Mouse (Mus musculus) layer of hippocampus, adult 9-11 months (tissue): ENCODE data around the gene Ebp.

Experiments used
- DNase-seq: peaks from one replicate; pipeline ENCODE4 v3.0.0; 2022

Ebp gene

GRCm38 (mm10) chrX:8193419-8193723, at the start of gene Ebp:
Gene Ebp, minus strand, starts transcription at chrX:8193512.
- DNase-seq = peak; percentile 81

GRCm38 (mm10) chrX:8238804-8239395, 45.6 kb upstream of the Ebp start:
- no peak for DNase-seq

DNA sequence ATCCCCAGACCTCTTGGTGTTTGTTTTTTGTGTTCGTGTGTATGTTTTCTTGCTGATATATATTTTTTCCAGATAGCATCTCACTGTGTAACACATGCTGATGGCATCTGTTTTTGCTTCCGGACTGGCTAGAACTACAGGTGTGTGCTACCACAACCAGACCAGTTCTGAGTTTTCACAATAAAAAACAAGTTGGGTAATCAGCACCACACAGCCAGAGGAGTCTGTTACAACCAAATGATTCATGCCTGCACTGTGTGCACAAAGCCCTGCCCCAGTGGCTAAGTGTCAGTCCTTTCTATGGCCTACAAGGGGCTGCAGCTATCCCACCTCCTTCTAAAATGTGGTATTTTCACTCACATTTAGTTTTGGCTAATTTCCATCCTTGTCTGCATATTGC, 43.4 kb upstream of the Ebp start:
- DNase-seq = no peak

DNA sequence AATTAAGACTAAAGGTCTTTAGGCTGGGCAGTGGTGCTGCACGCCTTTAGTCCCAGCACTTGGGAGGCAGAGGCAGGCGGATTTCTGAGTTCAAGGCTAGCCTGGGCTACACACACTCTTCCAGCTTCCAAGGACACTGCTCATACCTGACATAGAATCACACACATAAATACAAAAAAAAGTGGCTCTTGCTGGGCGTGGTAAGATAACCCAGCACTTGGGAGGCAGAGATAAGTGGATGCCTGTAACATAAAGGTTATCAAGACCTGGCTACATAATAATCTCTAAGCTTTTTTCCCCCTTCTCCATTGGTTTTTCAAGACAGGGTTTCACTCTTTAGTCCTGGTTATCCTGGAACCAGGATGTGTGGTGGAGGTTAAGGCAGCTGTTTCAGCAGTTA, 40.3 kb upstream of the Ebp start:
- DNase-seq = no peak

- DNase-seq = no peak
Measured at GRCm38 (mm10) chrX:8230272-8230671, 37.0 kb upstream of the Ebp start.

DNA sequence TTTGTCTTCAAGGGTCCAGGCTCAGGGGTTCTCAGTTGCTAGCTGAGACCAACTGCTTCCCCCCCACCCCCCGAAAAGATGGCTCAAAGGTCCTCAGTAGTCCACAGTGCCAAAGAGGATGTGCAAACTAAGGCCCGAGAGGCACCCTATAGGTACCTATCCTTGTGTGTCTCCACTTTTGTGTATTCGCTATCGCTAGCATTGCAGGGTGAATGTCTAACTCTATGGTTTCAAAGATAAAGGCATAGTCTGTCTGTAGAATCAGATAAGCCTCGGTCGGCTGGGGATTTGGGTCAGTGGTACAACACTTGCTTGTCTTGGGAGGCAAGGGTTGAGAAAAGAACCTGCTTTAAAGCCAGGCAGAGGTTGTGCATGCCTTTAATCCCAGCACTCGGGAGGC, 30.2 kb upstream of the Ebp start:
- no peak for DNase-seq

DNA sequence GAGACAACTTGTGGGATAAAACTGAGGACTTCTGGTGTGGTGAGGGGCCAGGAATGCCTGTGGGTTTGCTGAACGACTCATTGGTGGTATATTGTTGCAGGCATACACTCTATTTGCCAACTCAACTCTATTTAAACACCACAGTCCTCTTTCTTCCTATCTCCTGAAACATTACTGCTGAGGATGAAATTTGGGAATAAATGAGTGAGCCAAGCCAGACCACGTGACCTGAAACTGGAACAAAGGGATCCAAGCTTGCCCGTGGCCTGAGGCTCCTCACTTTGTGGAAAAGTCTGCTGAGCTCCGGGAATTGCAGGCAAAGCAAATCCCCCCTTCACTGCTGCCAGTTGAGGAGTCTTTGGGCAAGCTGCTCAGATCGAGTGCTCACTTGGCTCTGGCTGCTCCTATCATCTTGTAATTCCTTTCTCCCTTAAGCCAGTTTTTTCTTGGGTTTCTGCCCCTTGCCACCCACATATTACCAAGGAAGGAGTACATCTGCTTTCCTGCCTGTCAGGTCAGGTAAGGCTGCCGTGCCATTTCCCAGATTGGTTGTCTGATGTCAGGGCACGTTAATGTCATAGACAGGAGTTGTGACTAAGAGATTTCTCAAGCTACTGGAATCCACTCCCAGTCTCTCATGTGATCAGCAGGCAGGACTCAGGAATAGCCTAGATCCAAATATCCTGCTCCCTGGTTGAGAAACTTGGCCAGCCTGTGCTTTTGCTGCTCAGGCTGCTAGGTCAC, 29.5 kb upstream of the Ebp start:
- peak; percentile 15 for DNase-seq

- peak; percentile 73 for DNase-seq
Measured at GRCm38 (mm10) chrX:8222296-8222677, 29.0 kb upstream of the Ebp start.

DNA sequence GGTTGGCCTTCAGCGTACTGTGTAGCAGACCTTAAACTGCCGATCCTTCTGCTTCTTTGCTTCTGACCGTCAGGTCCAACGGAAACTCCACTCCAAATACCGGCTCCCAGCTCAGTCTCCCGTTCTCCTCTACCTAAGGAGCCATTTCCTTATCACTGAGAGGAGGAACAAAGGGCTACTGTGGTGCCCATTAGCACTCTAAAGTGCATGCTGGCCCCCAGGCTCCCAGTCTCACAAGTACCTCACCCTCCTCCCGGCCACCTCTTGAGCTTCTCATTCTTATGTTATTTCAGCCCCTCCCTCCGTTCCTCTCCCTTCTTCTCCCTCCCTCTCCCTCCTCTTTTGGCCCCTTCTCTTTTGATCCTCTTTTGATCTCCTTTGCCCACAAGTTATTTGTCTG, 26.3 kb upstream of the Ebp start:
- DNase-seq = no peak

- no peak for DNase-seq
Measured at GRCm38 (mm10) chrX:8218114-8218513, 24.8 kb upstream of the Ebp start.

- DNase-seq = peak; percentile 32
Measured at GRCm38 (mm10) chrX:8217383-8217782, 24.1 kb upstream of the Ebp start.

GRCm38 (mm10) chrX:8211490-8212207, 18.3 kb upstream of the Ebp start:
- no peak for DNase-seq

DNA sequence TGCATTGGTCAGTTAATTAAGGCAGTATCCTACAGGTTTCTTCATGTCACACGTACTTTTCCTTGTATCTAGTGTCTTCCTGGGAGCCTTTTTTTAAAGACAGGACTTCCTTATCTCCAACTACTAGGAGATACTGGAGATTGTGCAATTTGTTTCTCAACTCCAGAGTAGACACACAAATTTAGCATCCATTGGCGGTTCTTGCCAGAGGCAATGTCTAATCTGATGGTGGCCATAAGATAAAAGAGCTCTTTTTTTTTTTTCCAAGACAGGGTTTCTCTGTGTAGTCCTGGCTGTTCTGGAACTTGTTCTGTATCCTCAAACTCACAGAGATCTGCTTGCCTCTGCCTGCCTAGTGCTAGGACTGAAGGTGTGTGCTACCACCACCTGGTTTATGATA, 16.4 kb upstream of the Ebp start:
- DNase-seq = no peak

DNA sequence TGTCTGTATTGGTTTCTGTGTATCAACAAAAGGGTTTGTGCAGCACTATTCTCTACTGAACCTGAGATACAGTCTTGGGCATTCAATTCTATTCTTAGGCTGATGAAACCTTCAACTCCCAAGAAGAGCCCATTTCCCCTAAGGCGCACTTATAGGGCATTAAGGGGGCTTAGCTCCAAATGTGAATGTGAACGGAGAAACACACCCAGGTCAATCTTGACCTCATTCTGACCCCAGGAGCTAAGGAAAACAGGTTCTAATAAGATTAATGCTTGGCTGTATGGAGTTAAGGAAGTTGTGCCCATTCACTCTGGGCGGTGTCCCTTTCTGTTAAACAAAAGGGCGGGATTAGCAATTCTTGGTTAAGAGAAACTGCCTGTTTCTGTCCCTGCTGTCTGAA, 13.9 kb upstream of the Ebp start:
- DNase-seq = no peak

DNA sequence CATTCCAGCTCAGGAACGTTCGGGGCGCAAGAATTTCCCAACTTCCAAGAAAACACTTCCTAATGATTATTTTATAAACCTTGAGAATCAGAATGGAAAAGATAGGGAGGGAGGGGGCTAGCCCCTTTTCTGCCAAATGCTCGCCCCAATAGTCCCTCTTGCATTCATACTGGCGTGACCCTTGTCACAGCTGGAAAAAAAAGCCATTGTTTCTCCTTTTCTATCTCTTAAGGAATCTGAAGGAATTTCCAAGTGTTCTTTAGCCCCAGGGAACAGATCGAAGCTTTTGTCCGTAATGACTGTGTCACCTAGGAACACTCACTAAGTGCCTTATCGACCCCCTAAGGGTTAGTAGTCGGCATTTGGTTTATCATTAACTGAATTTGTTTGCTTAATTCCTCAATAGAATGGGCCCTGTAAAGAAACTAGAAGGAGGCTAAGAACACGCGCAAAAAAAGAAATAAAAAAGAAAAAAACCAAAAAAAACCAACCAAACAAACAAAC, 13.4 kb upstream of the Ebp start:
- no peak for DNase-seq

GRCm38 (mm10) chrX:8206015-8206693, 12.8 kb upstream of the Ebp start, which contains the start of gene Porcn:
Gene Porcn, minus strand, starts transcription at chrX:8206525.
- DNase-seq = peak; percentile 82

DNA sequence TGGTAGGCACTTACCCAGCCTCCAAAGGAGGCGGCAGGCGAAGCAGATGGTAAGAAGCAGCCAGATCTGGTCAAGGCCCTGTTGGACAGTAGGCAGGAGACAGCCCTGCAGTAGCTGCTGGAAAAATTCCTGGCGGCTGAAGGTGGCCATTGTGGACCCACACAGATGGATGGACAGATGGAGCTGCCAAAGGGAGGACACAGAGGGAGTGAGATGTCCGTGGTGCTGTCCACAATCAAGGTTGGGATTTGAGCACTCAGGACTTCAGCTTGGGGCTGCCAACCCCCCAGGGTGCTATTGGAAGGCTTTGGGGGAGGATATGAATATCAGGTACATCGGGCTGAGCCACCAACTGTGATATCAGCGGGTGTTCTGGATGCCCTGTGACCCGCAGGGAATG, 12.2 kb upstream of the Ebp start:
- peak; percentile 14 for DNase-seq

- DNase-seq = no peak
Measured at GRCm38 (mm10) chrX:8205088-8205487, 11.8 kb upstream of the Ebp start.

- DNase-seq = no peak
Measured at GRCm38 (mm10) chrX:8204076-8204475, 10.8 kb upstream of the Ebp start.

DNA sequence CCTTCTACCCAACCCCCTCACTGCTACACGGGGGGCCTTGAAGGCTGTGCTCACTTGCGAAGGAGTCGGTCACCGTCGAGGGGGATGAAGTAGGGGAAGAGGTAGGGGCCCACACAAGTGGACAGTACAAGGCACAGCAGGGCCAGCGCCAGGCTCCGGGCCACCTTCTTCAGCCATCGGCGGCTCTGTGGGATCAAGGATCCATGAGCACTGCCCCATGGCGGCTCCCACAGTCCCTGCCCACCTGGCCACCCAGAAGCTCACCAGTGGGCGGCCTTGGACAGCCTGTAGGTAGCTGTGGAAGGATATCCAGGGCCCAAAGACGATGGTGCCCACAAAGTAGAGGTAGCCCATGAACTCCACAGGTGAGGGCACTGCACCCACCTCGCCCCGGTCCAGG, 9.8 kb upstream of the Ebp start:
- no peak for DNase-seq

- DNase-seq = peak; percentile 88
Measured at GRCm38 (mm10) chrX:8192640-8193418, 483 bp downstream of the Ebp start.

DNA sequence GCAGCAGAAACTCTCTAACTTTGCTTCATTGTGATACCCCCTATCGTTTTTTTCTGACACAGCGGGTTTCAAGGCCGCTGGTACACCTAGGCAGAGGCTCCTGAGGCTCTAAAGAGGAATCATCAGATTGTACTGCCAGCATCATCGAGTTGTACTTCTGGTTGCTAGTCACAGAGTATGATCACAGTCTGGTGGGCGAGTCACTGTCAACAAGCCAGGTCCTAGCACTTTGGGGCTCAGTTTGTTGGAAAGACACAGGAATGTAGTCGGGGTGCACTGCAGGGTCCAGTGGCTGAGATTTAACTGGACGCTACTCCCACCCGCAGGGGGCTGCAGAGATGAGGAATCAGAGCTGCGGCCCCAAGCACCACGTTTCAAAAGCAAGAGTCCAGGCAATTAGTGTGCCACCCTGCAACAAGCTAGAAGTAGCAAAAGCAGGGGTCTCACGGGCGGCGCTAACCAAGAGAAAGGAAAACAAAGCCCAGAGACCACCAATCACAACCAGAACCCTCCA, 1.1 kb downstream of the Ebp start:
- peak; percentile 15 for DNase-seq
